ENCODE assay signal across 25 mouse cellular contexts in the genomic region with DNA sequence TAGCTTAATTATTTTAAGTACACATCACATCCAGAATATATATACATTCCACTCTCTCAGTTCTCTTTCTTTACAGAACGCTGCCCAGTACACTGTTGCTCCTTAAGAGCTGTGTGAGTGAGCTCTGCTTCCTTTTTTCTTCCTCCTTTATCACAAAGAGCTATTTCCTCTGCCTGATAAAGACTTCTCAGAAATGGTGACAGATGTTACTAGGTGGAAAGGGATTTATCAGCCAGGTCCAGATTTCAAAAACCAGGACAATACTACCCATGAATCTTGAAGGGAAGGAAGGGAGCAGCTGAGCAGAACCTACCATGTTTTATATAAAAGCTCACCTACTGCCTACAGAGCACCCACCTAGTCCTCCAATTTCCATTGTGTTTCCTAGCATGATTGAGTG.
"Had no signal": no experiment of that assay in that cellular context is flagged by ENCODE, and none has a peak within 500 bp of the region (broad histone marks: within the 10 kb centered on the region; RNA-seq: fewer than 3 reads in every experiment).

No protein-coding gene starts in this region.

- H3K27me3 ChIP-seq: hindbrain, embryonic 13.5 days; hindbrain, embryonic 15.5 days; kidney, embryonic 15.5 days; limb, embryonic 12.5 days; liver, embryonic 13.5 days had no signal

- ATAC-seq: hindbrain, postnatal 0 days had no signal

- H3K27ac ChIP-seq: heart, embryonic 10.5 days; heart, embryonic 13.5 days; heart, embryonic 15.5 days; hindbrain, embryonic 13.5 days; hindbrain, embryonic 15.5 days; hindbrain, postnatal 0 days; kidney, embryonic 15.5 days; kidney, postnatal 0 days; left cerebral cortex, adult 2 months; limb, embryonic 10.5 days; limb, embryonic 12.5 days; liver, embryonic 13.5 days had no signal

- H3K4me1 ChIP-seq: heart, embryonic 10.5 days; heart, embryonic 15.5 days; hindbrain, embryonic 13.5 days; hindbrain, embryonic 15.5 days; kidney, embryonic 15.5 days; limb, embryonic 10.5 days; limb, embryonic 12.5 days; liver, embryonic 13.5 days had no signal

- H3K4me3 ChIP-seq: heart, embryonic 10.5 days; heart, embryonic 13.5 days; heart, embryonic 15.5 days; hindbrain, embryonic 13.5 days; hindbrain, embryonic 15.5 days; kidney, embryonic 15.5 days; left cerebral cortex, adult 2 months; limb, embryonic 10.5 days; limb, embryonic 12.5 days; liver, embryonic 13.5 days had no signal

- H3K9ac ChIP-seq: heart, embryonic 13.5 days; heart, embryonic 15.5 days; hindbrain, embryonic 13.5 days; hindbrain, embryonic 15.5 days; kidney, embryonic 15.5 days; limb, embryonic 12.5 days; liver, embryonic 13.5 days had no signal

- DNase-seq: gastrocnemius, postnatal 14 days; gastrocnemius, postnatal 36 days; heart, adult 18-20 months; heart, postnatal 14 days; heart, postnatal 36 days; kidney, adult 11 months; kidney, adult 2 months; kidney, adult 9 months; kidney, postnatal 14 days; kidney, postnatal 36 days; layer of hippocampus, adult 9-11 months; layer of hippocampus, postnatal 36 days; liver; liver, embryonic 13.5 days had no signal

- H3K9me3 ChIP-seq: heart, embryonic 10.5 days; heart, embryonic 13.5 days; heart, embryonic 15.5 days; hindbrain, embryonic 13.5 days; hindbrain, embryonic 15.5 days; kidney, embryonic 15.5 days; limb, embryonic 10.5 days; limb, embryonic 12.5 days; liver, embryonic 13.5 days had no signal

- H3K36me3 ChIP-seq: heart, embryonic 10.5 days; heart, embryonic 13.5 days; heart, embryonic 15.5 days; hindbrain, embryonic 13.5 days; hindbrain, embryonic 15.5 days; kidney, embryonic 15.5 days; limb, embryonic 10.5 days; limb, embryonic 12.5 days; liver, embryonic 13.5 days had no signal
